Mouse (Mus musculus): ENCODE results near the gene Gm26566.

The Gm26566 gene

GRCm38 (mm10) chr4:88721791-88722721, at the start of gene Gm26566, which contains the start of gene Klhl9:
Gene Gm26566, plus strand, starts transcription at chr4:88721805.
Gene Klhl9, minus strand, starts transcription at chr4:88722465.
- peak; percentile 46; the same call in 1 of the 2 replicates for TF ChIP-seq GATA4 (IDR thresholded peaks at IDR 0.05; ENCODE audit: insufficient replicate concordance, low read length)

- no peak for TF ChIP-seq GATA4 (IDR thresholded peaks at IDR 0.05; ENCODE audit: insufficient replicate concordance, low read length)
Observed at GRCm38 (mm10) chr4:88676824-88677223, 44.8 kb upstream of the Gm26566 start, which contains the start of gene Ifna16. Gene Ifna16, minus strand, starts transcription at chr4:88676924.

- no peak for TF ChIP-seq GATA4 (IDR thresholded peaks at IDR 0.05; ENCODE audit: insufficient replicate concordance, low read length)
Observed at GRCm38 (mm10) chr4:88680362-88680761, 41.2 kb upstream of the Gm26566 start.

GRCm38 (mm10) chr4:88681353-88681752, 40.3 kb upstream of the Gm26566 start:
- TF ChIP-seq GATA4 (IDR thresholded peaks at IDR 0.05; ENCODE audit: insufficient replicate concordance, low read length), result no peak

GRCm38 (mm10) chr4:88683812-88684211, 37.8 kb upstream of the Gm26566 start, which contains the start of gene Ifna2:
Gene Ifna2, minus strand, starts transcription at chr4:88683912.
- no peak for TF ChIP-seq GATA4 (IDR thresholded peaks at IDR 0.05; ENCODE audit: insufficient replicate concordance, low read length)

GRCm38 (mm10) chr4:88691259-88691658, 30.3 kb upstream of the Gm26566 start, which contains the start of gene Ifnab:
Gene Ifnab, minus strand, starts transcription at chr4:88691359.
- no peak for TF ChIP-seq GATA4 (IDR thresholded peaks at IDR 0.05; ENCODE audit: insufficient replicate concordance, low read length)

GRCm38 (mm10) chr4:88692537-88692936, 29.1 kb upstream of the Gm26566 start:
- no peak for TF ChIP-seq GATA4 (IDR thresholded peaks at IDR 0.05; ENCODE audit: insufficient replicate concordance, low read length)

GRCm38 (mm10) chr4:88693392-88693791, 28.2 kb upstream of the Gm26566 start:
- no peak for TF ChIP-seq GATA4 (IDR thresholded peaks at IDR 0.05; ENCODE audit: insufficient replicate concordance, low read length)

GRCm38 (mm10) chr4:88696237-88696884, 25.2 kb upstream of the Gm26566 start:
- TF ChIP-seq GATA4 (IDR thresholded peaks at IDR 0.05; ENCODE audit: insufficient replicate concordance, low read length), result no peak

GRCm38 (mm10) chr4:88697108-88697507, 24.5 kb upstream of the Gm26566 start:
- no peak for TF ChIP-seq GATA4 (IDR thresholded peaks at IDR 0.05; ENCODE audit: insufficient replicate concordance, low read length)

- no peak for TF ChIP-seq GATA4 (IDR thresholded peaks at IDR 0.05; ENCODE audit: insufficient replicate concordance, low read length)
Observed at GRCm38 (mm10) chr4:88697753-88698152, 23.9 kb upstream of the Gm26566 start.

GRCm38 (mm10) chr4:88698781-88699180, 22.8 kb upstream of the Gm26566 start:
- TF ChIP-seq GATA4 (IDR thresholded peaks at IDR 0.05; ENCODE audit: insufficient replicate concordance, low read length), result no peak

GRCm38 (mm10) chr4:88699301-88699700, 22.3 kb upstream of the Gm26566 start:
- TF ChIP-seq GATA4 (IDR thresholded peaks at IDR 0.05; ENCODE audit: insufficient replicate concordance, low read length), result no peak

GRCm38 (mm10) chr4:88705924-88706323, 15.7 kb upstream of the Gm26566 start:
- no peak for TF ChIP-seq GATA4 (IDR thresholded peaks at IDR 0.05; ENCODE audit: insufficient replicate concordance, low read length)

GRCm38 (mm10) chr4:88707128-88707826, 14.3 kb upstream of the Gm26566 start:
- TF ChIP-seq GATA4 (IDR thresholded peaks at IDR 0.05; ENCODE audit: insufficient replicate concordance, low read length), result no peak

All from liver, adult (tissue).